Mouse (Mus musculus) monocyte, adult 2 months (primary cell): Measurements from ENCODE around the gene Chst10.

Source experiments
- DNase-seq, 2 experiments: peaks; one replicate each; pipeline ENCODE4 v3.0.0; 2022; ENCODE audit warnings: low spot score in 2 of 2, low read depth in 1 of 2

The Chst10 gene

GRCm38 (mm10) chr1:38897431-38898248, at the start of gene Chst10:
Chst10 (minus strand) TSS chr1:38898161.
- peak; percentile 3 to 6 for DNase-seq

GRCm38 (mm10) chr1:38939608-38940007, 41.6 kb upstream of the Chst10 start:
- no peak for DNase-seq

- DNase-seq = no peak
These were observed 40.9 kb upstream of the Chst10 start, which contains the start of gene Nms for GRCm38 (mm10) chr1:38938849-38939248. Nms (plus strand) TSS chr1:38939149.

- peak in 1 of 2 experiments; percentile 5 for DNase-seq
These were observed 38.8 kb upstream of the Chst10 start for GRCm38 (mm10) chr1:38936780-38937179.

GRCm38 (mm10) chr1:38934668-38935067, 36.7 kb upstream of the Chst10 start:
- DNase-seq = no peak

GRCm38 (mm10) chr1:38930767-38931166, 32.8 kb upstream of the Chst10 start:
- no peak for DNase-seq

GRCm38 (mm10) chr1:38929468-38929867, 31.5 kb upstream of the Chst10 start:
- no peak for DNase-seq

- DNase-seq = no peak
These were observed 31.0 kb upstream of the Chst10 start for GRCm38 (mm10) chr1:38928996-38929395.

- no peak for DNase-seq
These were observed 6.0 kb upstream of the Chst10 start for GRCm38 (mm10) chr1:38903985-38904384.

GRCm38 (mm10) chr1:38902571-38902970, 4.6 kb upstream of the Chst10 start:
- DNase-seq = no peak

- DNase-seq = no peak
These were observed 4.9 kb downstream of the Chst10 start for GRCm38 (mm10) chr1:38893081-38893480.

GRCm38 (mm10) chr1:38891444-38891843, 6.5 kb downstream of the Chst10 start:
- DNase-seq = no peak

- no peak for DNase-seq
These were observed 9.2 kb downstream of the Chst10 start for GRCm38 (mm10) chr1:38888803-38889202.

- DNase-seq = no peak
These were observed 10.9 kb downstream of the Chst10 start for GRCm38 (mm10) chr1:38887011-38887410.

- DNase-seq = no peak
These were observed 11.4 kb downstream of the Chst10 start for GRCm38 (mm10) chr1:38886602-38887001.

- peak in 1 of 2 experiments; percentile 7 for DNase-seq
These were observed 12.0 kb downstream of the Chst10 start for GRCm38 (mm10) chr1:38885956-38886355.

GRCm38 (mm10) chr1:38883766-38884165, 14.2 kb downstream of the Chst10 start:
- no peak for DNase-seq

- DNase-seq = no peak
These were observed 15.2 kb downstream of the Chst10 start for GRCm38 (mm10) chr1:38882746-38883145.

- DNase-seq = no peak
These were observed 16.6 kb downstream of the Chst10 start for GRCm38 (mm10) chr1:38881366-38881765.

GRCm38 (mm10) chr1:38876671-38877382, 21.1 kb downstream of the Chst10 start:
- DNase-seq = no peak

GRCm38 (mm10) chr1:38873911-38874310, 24.1 kb downstream of the Chst10 start:
- no peak for DNase-seq

GRCm38 (mm10) chr1:38871834-38872233, 26.1 kb downstream of the Chst10 start:
- no peak for DNase-seq
